Mouse (Mus musculus): ENCODE results near the gene Ago3.

Ago3 gene

GRCm38 (mm10) chr4:126306827-126307226, 122.5 kb downstream of the Ago3 start:
- no peak for TF ChIP-seq GATA4 (IDR thresholded peaks at IDR 0.05; ENCODE audit: insufficient replicate concordance, low read length)

DNA sequence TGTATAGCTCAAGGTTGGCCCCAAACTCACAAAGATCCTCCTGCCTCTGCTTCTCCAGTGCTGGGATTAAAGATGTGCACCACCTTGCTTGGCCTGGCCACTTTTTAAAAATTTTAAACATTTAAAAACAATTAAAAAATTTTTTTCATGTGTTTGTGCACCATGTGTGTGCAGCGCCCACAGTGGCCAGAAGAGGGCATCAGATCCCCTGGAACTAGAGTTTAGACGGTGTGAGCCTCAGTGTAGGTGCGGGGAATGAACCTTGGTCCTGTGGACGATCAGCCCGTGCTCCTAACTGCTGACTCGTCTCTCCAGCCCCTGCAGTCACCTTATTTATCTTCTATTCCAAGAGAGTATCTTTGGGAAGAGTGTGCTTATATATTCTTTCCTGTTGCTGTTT, 123.3 kb downstream of the Ago3 start:
- TF ChIP-seq GATA4 (IDR thresholded peaks at IDR 0.05; ENCODE audit: insufficient replicate concordance, low read length), result no peak

DNA sequence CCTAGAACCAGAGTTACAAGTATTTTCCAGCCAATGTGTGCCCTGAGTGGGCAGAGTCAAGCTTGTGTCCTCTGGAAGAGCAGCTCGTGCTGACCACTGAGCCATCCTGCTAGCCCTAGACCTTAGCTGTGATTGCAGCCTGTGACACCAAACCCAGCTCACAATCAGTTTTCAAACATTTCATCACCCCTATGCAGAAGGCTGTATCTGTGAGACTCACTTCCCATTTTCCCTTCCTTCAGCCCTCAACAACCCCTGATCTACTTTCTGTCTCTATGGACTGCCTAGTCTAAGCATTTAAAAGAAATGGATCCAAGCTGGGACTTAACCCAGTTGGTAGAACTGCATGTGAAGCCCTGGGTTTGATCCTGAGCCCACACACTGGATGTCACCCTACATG, 123.9 kb downstream of the Ago3 start:
- no peak for TF ChIP-seq GATA4 (IDR thresholded peaks at IDR 0.05; ENCODE audit: insufficient replicate concordance, low read length)

GRCm38 (mm10) chr4:126303877-126304276, 125.5 kb downstream of the Ago3 start:
- TF ChIP-seq GATA4 (IDR thresholded peaks at IDR 0.05; ENCODE audit: insufficient replicate concordance, low read length), result no peak

GRCm38 (mm10) chr4:126301584-126302309, 127.6 kb downstream of the Ago3 start:
- no peak for TF ChIP-seq GATA4 (IDR thresholded peaks at IDR 0.05; ENCODE audit: insufficient replicate concordance, low read length)

DNA sequence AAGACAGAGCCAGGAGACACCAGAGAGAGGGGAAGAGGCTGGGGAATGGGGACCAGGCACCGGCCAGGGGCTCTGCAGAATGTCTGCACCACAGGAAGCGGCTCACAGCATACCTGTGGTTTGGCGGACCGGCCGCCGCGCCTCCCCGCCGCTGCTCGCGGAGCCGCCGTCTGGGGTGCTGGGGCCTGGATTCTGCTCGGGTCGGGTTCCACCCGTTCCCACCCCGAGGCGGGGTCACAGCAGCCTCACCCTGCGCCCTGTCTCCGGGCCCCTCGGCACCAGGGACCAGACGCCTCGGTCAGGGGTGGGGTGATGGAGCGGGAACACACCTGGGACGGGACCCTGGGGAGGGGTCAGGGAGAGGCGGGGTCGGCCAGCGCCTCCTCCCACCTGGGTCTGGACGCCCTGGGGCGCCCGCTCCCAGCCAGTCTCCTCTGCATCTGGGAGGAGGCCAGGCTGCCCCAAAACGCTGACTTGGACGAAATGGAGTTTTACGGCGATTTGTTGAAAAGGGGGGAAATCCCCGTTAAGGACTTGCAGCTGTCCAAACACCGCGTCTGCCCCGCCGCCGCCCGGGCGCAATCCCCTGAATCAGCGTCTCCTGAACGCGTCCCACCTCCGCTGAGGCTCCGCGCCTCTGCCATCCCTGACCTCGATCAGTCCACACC, 128.3 kb downstream of the Ago3 start:
- TF ChIP-seq GATA4 (IDR thresholded peaks at IDR 0.05; ENCODE audit: insufficient replicate concordance, low read length), result no peak

DNA sequence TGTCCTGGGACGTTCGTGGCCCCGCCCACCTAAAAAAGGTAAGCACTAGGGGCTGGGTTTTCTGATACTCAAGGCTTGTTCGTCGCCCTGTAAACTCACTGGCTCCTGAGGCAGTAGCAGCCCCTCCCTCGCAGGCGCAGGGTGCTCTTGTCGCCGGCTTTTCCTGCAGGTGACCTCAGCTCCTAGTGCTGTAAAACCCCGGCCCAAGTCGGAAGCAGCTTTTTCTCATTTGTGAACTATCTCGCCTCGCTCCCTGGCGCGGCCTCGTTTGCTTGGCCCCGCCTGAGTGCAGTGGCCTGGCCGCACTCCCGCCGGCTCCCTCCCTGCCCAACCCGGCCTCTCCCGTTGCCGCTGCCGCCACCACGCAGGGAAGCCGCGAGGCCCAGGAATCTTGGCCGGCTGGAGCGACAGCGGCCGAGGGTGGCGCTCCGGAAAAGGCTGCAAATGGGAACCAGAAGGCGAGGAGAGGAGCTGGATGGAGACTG, 132.7 kb downstream of the Ago3 start:
- no peak for TF ChIP-seq GATA4 (IDR thresholded peaks at IDR 0.05; ENCODE audit: insufficient replicate concordance, low read length)

DNA sequence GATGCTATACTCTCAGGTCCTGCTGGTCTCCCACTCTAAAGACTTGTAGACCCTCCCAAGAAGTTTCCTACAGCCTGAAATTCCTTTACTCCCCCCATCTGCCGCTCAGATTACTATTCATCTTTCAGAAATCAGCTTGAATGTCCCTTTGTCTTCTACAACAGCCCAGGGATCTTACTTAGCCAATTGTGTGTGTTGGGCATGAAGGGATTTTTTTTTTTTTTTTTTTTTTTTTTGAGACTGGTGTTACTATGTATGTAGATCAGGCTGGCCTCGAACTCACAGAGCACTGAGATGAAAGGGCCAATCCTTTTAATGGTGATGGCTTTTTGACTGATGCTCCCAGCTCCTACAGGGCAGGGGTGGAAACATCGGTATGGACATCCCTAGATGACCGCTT, 133.4 kb downstream of the Ago3 start:
- TF ChIP-seq GATA4 (IDR thresholded peaks at IDR 0.05; ENCODE audit: insufficient replicate concordance, low read length), result no peak

DNA sequence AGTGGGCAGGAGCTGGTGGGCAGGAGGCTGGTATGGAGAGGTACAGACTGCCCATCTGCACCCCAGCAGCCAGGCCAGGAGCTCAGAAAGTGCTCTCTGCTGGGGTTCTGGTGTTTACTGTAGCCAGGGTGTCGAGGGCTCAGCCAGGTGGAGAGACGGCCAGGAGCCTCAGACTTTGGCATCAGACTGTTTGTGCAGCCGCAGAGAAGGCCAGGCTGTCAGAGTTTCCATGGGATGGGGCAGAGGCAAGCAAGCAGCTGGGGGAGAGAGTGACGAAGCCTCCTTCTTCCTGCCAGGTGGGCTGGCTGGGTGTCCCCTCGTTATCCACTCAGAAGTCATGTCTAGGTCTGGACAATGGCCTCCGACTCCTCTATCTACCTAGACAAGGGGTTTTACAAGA, 134.2 kb downstream of the Ago3 start:
- no peak for TF ChIP-seq GATA4 (IDR thresholded peaks at IDR 0.05; ENCODE audit: insufficient replicate concordance, low read length)

DNA sequence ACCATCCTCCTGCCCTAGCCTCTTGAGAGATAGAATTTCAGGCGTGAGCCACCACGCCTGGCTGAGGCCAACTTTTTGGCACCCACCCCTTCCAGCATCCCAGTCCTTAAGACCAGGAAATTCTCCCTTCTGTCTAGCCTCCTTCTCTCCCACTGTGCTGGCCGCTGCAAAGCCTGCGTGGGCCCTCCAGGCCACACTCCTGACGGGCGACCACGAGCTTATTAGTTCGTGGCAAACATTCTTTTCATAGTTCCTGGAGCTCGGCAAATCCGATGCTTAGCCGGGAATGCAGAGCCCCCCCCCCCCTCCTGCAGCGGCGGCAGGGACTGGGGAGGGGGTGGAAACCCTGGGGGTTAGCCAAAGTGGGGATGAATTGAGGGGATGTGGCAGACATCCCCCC, 138.2 kb downstream of the Ago3 start:
- TF ChIP-seq GATA4 (IDR thresholded peaks at IDR 0.05; ENCODE audit: insufficient replicate concordance, low read length), result no peak

- TF ChIP-seq GATA4 (IDR thresholded peaks at IDR 0.05; ENCODE audit: insufficient replicate concordance, low read length), result no peak
These were observed 139.0 kb downstream of the Ago3 start for GRCm38 (mm10) chr4:126290314-126290713.

DNA sequence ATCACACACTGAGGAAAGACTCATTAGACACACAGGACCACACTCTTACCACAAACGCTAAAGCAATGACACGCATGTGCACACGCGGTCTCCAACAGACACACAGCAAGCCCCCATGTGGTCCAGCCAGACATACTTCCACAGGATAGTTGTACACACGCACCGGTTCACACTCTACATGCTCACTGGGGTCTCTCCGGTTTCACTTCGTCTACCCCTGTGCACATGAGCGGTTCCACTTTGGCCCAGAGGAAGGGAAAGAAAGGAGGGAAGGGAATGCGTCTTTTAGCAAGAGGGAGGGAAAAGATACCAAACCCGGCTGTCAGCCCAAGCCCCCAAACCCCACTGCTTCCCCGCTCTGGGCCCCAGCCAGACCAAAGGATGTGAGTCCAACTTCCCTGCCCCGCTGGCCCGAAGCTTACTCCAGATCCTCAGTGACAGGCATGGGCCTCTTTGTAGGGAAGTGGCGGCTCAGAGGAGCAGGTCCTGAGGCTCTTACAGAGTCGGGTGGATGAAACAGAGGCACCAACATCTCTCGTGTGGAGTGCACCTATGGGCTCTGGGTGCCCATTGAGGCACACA, 141.2 kb downstream of the Ago3 start:
- no peak for TF ChIP-seq GATA4 (IDR thresholded peaks at IDR 0.05; ENCODE audit: insufficient replicate concordance, low read length)

- no peak for TF ChIP-seq GATA4 (IDR thresholded peaks at IDR 0.05; ENCODE audit: insufficient replicate concordance, low read length)
These were observed 141.9 kb downstream of the Ago3 start for GRCm38 (mm10) chr4:126287302-126287995.

- TF ChIP-seq GATA4 (IDR thresholded peaks at IDR 0.05; ENCODE audit: insufficient replicate concordance, low read length), result no peak
These were observed 142.9 kb downstream of the Ago3 start, which contains the start of gene Col8a2 for GRCm38 (mm10) chr4:126286492-126286891. Gene Col8a2, plus strand, starts transcription at chr4:126286793.

DNA sequence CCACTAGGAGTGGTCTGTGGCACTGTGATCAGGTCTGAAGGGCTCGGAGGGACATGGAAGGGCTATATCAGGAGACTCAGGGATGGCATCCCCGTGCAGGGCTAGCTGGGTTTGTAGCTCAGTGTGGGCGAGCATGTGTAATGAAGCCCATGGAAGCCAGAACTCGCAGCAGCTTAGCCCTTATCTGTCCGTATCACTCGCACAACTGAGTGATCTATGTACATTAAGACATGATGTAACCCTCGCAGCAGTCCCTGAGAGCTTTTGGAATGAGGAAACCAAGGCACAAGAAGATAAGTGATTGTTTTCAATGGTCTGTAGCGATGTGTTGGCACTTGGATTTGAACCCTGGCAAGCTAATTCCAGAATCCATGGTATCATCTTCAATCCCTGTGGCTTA, 145.8 kb downstream of the Ago3 start:
- TF ChIP-seq GATA4 (IDR thresholded peaks at IDR 0.05; ENCODE audit: insufficient replicate concordance, low read length), result no peak

DNA sequence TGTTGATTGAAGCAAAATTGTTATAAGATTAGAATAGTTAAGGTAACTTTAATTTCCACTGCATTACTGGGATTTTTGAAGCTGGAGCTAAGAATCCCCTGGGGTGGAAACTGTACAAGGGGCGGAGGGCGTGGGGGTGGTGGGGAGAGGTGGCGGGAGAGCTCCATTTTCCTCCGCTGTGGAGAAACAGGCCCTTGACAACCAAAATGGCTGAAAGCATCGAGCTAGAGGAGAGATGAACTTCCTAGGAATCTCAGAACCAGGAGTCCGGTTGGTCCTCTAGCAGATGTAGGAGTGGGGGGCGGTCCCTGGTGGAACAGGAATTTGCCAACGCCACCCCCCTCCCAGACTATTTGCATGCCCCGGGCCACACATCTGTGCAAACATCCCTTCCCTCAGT, 147.7 kb downstream of the Ago3 start:
- TF ChIP-seq GATA4 (IDR thresholded peaks at IDR 0.05; ENCODE audit: insufficient replicate concordance, low read length), result no peak
